Mouse (Mus musculus) forebrain, embryonic 10.5 days (tissue): ENCODE data around the gene Gclc. TPM values are rescaled to one million over a fixed set of nuclear protein-coding genes. Genes with fewer than 3 reads are reported as not detected.

Source experiments
- polyA plus RNA-seq: library from polyadenylated mRNA; unstranded; fragments of >200 nt; fragmentation: Nextera tagmentation; extraction: Ambion mirVana; gene quantifications from 2 replicates; pipeline ENCODE4 v1.2.1, GENCODE M21; 2016

Gene Gclc
- polyA plus RNA-seq, 1 experiment from 2014 or later: 18.4 TPM

Other genes with a start within 250 kb of the Gclc start
- 14.4 and 15.9 TPM in 2 replicates for gene Lrrc1, start 209.7 kb upstream of the Gclc start, polyA plus RNA-seq
- gene Klhl31, start 118.0 kb upstream of the Gclc start, polyA plus RNA-seq: 0.20 and 0.22 TPM in 2 replicates
- 102 and 106 TPM in 2 replicates for gene Elovl5, start 162.8 kb downstream of the Gclc start, polyA plus RNA-seq